Mouse (Mus musculus) lung, postnatal 0 days (tissue): ENCODE measurements around the gene Ccdc134. TPM values are rescaled to one million over a fixed set of nuclear protein-coding genes. Genes with fewer than 3 reads are reported as not detected.
A peak's percentile ranks its signal among the peaks of the same experiment; 100 is the strongest.

Experiments used
- ATAC-seq: fragments of 200-750 bp; cut with Nextera tagmentation; 2 replicates; pipeline ENCODE4 v1.8.0; 2017; ENCODE audit warnings: moderate library complexity
- DNase-seq: peaks from one replicate; pipeline ENCODE4 v3.0.0-alpha.2; 2016; ENCODE audit warnings: low spot score
- H3K27ac ChIP-seq: fragments of 300-500 bp; sonication (generic); 2 replicates; pipeline ENCODE4 v1.5.1; 2014; ENCODE audit warnings: antibody characterized with exemption, mild to moderate bottlenecking, low read length, mixed read lengths
- H3K27me3 ChIP-seq: fragments of 300-500 bp; sonication (generic); replicated peaks from 2 replicates; pipeline ENCODE4 v1.6.1; 2014; ENCODE audit warnings: low read length, mixed read lengths; ENCODE audit not compliant: insufficient read depth
- H3K36me3 ChIP-seq: fragments of 300-500 bp; sonication (generic); 2 replicates; pipeline ENCODE4 v1.6.1; 2014; ENCODE audit warnings: low read length, mixed read lengths; ENCODE audit not compliant: insufficient read depth
- H3K4me1 ChIP-seq: fragments of 300-500 bp; sonication (generic); 2 replicates; pipeline ENCODE4 v1.6.1; 2014; ENCODE audit warnings: antibody characterized with exemption, low read depth, low read length, mixed read lengths; ENCODE audit not compliant: insufficient read depth
- H3K4me2 ChIP-seq: fragments of 300-500 bp; sonication (generic); replicated peaks from 2 replicates; pipeline ENCODE4 v1.6.1; 2014; ENCODE audit warnings: low read depth, mild to moderate bottlenecking, low read length, moderate library complexity, mixed read lengths
- H3K4me3 ChIP-seq: fragments of 300-500 bp; sonication (generic); 2 replicates; pipeline ENCODE4 v1.5.1; 2014; ENCODE audit warnings: low read depth, low read length
- H3K9ac ChIP-seq: fragments of 300-500 bp; sonication (generic); replicated peaks from 2 replicates; pipeline ENCODE4 v1.6.1; 2014; ENCODE audit warnings: low read depth, mild to moderate bottlenecking
- H3K9me3 ChIP-seq: fragments of 300-500 bp; sonication (generic); 2 replicates; pipeline ENCODE4 v1.6.1; 2016; ENCODE audit warnings: low read length, mixed read lengths
- CTCF ChIP-seq: IDR thresholded peaks from 2 replicates; pipeline ENCODE4 v1.5.1; 2016; ENCODE audit warnings: antibody characterized with exemption, mild to moderate bottlenecking
- EP300 ChIP-seq: IDR thresholded peaks from 2 replicates; pipeline ENCODE4 v1.6.1; 2016; ENCODE audit warnings: antibody characterized with exemption, mild to moderate bottlenecking, control low read depth
- WGBS: fragments of 180-500 bp; shearing (Covaris S2); extraction: QIAGEN DNeasy Blood & Tissue Kit; methylation state at CpG from one replicate; pipeline ENCODE4 v1.1.7; 2014; 5-methylcytosine and 5-hydroxymethylcytosine counted together
- polyA plus RNA-seq: library from polyadenylated mRNA; unstranded; fragments of >200 nt; fragmentation: Nextera tagmentation; extraction: Ambion mirVana; gene quantifications from 2 replicates; pipeline ENCODE4 v1.2.1, GENCODE M21; 2015

Gene Ccdc134
- polyA plus RNA-seq, 1 experiment from 2014 or later, result 10.8 TPM

DNA sequence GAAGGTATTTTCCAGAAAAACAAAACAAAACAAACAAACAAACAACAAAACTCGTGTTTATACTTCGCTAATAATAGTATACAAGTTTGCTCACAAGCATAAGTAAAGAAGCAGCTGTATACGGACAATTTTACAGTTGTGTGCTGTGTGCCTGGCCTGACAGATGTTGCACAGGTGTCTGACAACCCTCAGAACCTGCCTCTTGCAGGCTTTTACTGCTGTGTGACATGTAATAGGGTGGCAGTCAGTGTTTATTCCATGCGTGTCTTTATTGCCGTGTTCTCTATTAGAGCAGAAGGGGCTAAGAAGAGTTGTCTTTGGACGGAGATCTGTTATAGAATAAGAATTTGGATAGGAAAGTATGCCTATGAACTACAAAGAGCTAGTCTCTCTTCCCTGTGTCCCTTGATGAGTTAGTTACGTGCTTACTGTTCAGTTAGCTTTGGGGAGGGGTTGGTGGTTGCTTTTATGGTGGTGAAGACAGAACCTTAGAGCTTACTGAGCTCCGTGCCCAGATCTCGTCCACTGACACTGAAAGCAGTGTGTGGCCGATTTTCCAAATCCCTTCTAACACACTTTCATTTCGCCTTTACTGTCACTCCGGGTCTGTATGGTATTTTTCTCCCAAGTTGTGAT lies 34.4 kb downstream of the Ccdc134 start:
- no peak for TF ChIP-seq CTCF
- ATAC-seq, result no peak
- Histone ChIP-seq H3K36me3 (no peaks in the 10 kb centered on the region), H3K9me3 (no peaks in the 10 kb centered on the region), H3K4me1 (peaks cover 31% of the 10 kb centered on the region; the same call in 1 of the 2 replicates), H3K4me3 (no peak overlapping the region), H3K9ac (no peak overlapping the region), H3K27ac (peak overlapping the region; percentile 79), H3K4me2 (no peak overlapping the region), H3K27me3 (no peaks in the 10 kb centered on the region)
- 84% methylated on average over 12 of the region's 12 CpGs for WGBS
- DNase-seq, result no peak

DNA sequence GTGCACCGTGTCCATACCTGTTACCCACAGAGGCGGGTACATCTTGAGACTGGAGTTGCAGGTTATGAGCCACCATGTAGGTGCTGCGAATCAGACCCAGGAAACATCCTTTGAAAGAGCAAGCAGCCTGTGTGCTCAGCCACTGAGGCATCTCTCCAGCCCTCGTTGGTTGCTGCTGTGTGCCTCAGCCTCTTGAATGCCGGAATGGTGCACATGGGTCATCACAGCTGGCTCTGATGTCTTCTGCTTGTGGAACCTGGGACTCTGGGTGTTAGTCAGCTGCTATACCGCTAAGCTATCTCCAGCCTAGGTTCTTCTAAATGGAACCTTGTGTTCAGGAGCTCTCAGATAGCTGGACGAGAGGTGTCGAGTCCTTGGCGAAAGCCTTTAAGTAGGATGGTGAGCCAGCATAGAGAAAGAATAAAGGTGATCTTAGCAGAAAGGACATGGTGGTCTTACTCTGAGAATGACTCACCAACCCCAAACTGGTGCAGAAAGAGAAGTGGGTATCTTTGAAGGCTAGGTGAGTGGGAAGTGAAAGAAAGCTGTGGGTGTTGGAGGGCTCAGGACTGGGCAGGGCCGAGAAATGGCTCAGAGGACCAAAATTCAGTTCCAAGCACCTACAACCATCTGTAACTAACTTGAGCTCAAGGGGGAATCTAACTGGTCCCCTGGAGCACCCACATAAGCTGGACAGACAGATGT lies 35.8 kb downstream of the Ccdc134 start:
- Histone ChIP-seq H3K4me2 (no peak overlapping the region), H3K36me3 (no peaks in the 10 kb centered on the region), H3K27ac (peak overlapping the region; percentile 52), H3K9ac (no peak overlapping the region), H3K4me1 (peaks cover 32% of the 10 kb centered on the region; the same call in 1 of the 2 replicates), H3K4me3 (no peak overlapping the region), H3K9me3 (no peaks in the 10 kb centered on the region), H3K27me3 (no peaks in the 10 kb centered on the region)
- DNase-seq (no peak), ATAC-seq (no peak)
- WGBS, result 69% methylated on average over 10 of the region's 10 CpGs
- TF ChIP-seq EP300, result no peak
- no peak for TF ChIP-seq CTCF

DNA sequence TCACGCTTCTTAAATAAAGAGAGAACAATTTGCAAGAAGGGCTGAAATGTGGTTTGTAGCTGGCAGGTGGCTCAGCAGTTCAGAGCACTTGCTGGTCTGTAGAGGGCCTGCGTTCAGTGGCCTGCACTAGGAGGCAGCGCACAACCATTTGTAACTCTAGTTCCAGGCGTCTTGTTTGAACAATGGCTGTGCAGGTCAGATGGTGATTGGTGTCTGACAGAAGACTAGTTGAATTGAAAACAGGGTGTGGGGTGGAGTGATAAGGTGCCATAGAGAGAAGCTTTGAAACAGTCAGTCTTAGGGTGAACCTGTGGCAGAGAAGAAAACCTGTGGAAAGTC lies 36.3 kb downstream of the Ccdc134 start:
- peak; percentile 21 for DNase-seq
- no peak for ATAC-seq
- WGBS, result 40% methylated on average over 4 of the region's 4 CpGs
- H3K4me2 ChIP-seq, result no peak overlapping the region
- H3K9me3 ChIP-seq, result no peaks in the 10 kb centered on the region
- no peak overlapping the region for H3K4me3 ChIP-seq
- H3K27ac ChIP-seq, result peak overlapping the region; percentile 52
- TF ChIP-seq EP300, result no peak
- TF ChIP-seq CTCF, result peak; percentile 12; the same call in 1 of the 2 replicates
- peaks cover 32% of the 10 kb centered on the region; the same call in 1 of the 2 replicates for H3K4me1 ChIP-seq
- H3K9ac ChIP-seq, result no peak overlapping the region
- no peaks in the 10 kb centered on the region for H3K36me3 ChIP-seq
- H3K27me3 ChIP-seq, result no peaks in the 10 kb centered on the region

DNA sequence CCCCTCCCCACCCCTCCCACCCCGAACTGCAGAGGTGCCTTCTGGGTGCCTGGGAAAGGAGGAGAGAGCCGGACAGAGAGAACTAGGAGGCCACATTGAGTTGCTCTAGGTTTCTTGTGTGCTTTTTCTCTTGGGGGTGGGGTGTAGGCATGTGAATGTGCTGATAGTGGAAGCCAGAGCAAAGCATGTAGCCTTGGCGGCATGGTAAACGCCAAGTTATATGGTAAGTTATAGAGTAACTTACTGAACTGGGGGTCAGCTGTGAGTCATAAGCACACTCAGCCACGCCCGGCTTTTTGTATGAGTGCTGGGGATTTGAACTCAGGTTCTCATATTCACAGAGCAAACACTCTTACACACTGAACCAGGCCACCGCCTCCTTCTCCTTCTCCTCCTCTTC lies 36.8 kb downstream of the Ccdc134 start:
- ATAC-seq, result no peak
- no peak overlapping the region for H3K9ac ChIP-seq
- no peaks in the 10 kb centered on the region for H3K9me3 ChIP-seq
- DNase-seq, result peak; percentile 30
- TF ChIP-seq EP300 (no peak), CTCF (no peak)
- H3K4me1 ChIP-seq, result peaks cover 32% of the 10 kb centered on the region; the same call in 1 of the 2 replicates
- no peaks in the 10 kb centered on the region for H3K36me3 ChIP-seq
- H3K27ac ChIP-seq, result 0 out of 2 replicates have a peak overlapping the region, but pooled peaks have one; percentile 52
- H3K4me3 ChIP-seq, result no peak overlapping the region
- no peaks in the 10 kb centered on the region for H3K27me3 ChIP-seq
- H3K4me2 ChIP-seq, result no peak overlapping the region
- 51% methylated on average over 7 of the region's 7 CpGs for WGBS

DNA sequence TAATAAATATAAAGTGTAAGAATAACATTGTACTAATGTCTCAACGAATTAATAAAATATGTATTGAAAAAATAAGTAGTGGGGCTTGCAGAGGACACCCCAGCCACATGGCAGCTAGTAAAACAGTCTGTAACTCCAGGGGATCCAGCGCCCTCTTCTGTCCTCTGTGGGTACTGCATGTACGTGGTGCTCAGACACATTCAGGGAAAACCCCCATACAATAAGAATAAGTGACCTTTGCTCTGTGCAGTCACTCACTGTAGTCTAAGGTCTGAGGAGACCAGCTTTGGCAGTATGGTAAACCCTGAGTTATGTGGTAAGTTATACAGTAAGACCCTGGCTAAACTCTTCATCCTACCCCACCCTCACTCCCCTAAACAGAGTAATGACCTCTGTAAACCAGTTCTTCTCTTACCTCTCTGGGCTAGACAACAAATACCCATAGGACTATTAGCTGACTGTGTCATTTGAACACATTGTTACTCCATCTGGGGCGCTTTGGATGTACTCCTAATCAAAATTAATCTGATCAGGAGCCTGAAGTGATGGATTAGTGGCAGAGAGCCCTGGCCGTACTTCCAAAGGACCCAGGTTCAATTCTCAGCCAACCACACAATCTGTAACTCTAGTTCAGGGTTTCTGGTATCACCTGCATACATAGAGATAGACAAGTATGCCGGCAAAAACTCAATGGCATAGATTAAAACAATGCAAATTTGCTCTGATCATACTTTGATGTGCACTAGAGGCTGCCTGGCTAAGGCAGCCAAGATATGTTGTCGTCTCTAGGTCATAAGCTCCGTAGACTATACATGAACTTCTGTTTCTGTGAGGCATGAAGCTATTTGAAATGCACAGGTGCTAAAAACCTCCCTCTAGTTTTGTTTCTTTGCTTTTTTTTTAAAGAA lies 37.9 kb downstream of the Ccdc134 start:
- Histone ChIP-seq H3K9ac (no peak overlapping the region), H3K36me3 (peaks cover 4% of the 10 kb centered on the region), H3K27ac (peak overlapping the region; percentile 65), H3K4me3 (no peak overlapping the region), H3K27me3 (no peaks in the 10 kb centered on the region), H3K9me3 (no peaks in the 10 kb centered on the region), H3K4me2 (0 out of 2 replicates have a peak overlapping the region, but pooled peaks have one; percentile 30), H3K4me1 (peaks cover 22% of the 10 kb centered on the region; the same call in 1 of the 2 replicates)
- TF ChIP-seq EP300 (no peak), CTCF (peak; percentile 96)
- 50% methylated on average over 8 of the region's 8 CpGs for WGBS
- ATAC-seq (no peak), DNase-seq (peak; percentile 70)
